In genomic region chr2:91080784-91081513, GRCm38 (mm10) we compare ENCODE assay signal across 14 mouse cellular contexts. TPM values are rescaled to one million over a fixed set of nuclear protein-coding genes. Genes with fewer than 3 reads are reported as not detected.
DNase-seq lines count a peak whose midpoint lies in the region; ATAC-seq and TF ChIP-seq lines count a peak whose summit lies in the region.
"Had no signal": no experiment of that assay in that cellular context is flagged by ENCODE, and none has a peak within 500 bp of the region (broad histone marks: within the 10 kb centered on the region; RNA-seq: fewer than 3 reads in every experiment).

No protein-coding gene starts in this region.

- H3K27ac ChIP-seq in CH12.LX (ENCODE audit: insufficient read depth, low read depth) = no peak overlapping the region
- no peak overlapping the region for H3K27ac ChIP-seq in layer of hippocampus, adult 2 months
- no peak overlapping the region for H3K27ac ChIP-seq in forebrain, embryonic 12.5 days
- H3K27ac ChIP-seq: heart, embryonic 15.5 days; hindbrain, embryonic 14.5 days; limb, embryonic 15.5 days had no signal

- H3K9me3 ChIP-seq in CH12.LX (replicated peaks; ENCODE audit: low read length) = no peaks in the 10 kb centered on the region
- H3K9me3 ChIP-seq in forebrain, embryonic 12.5 days = no peaks in the 10 kb centered on the region
- H3K9me3 ChIP-seq: heart, embryonic 15.5 days; limb, embryonic 15.5 days had no signal

- H3K79me2 ChIP-seq in CH12.LX (replicated peaks; ENCODE audit: control insufficient read depth, extremely low read depth, insufficient read depth, poor library complexity, severe bottlenecking) = no peaks in the 10 kb centered on the region

- H3K4me3 ChIP-seq in CH12.LX (replicated peaks in 1 of 3; ENCODE audit: low read depth in 2 of 3, low read length in 2 of 3, poor library complexity in 1 of 3) = no peak overlapping the region
- no peak overlapping the region for H3K4me3 ChIP-seq in layer of hippocampus, adult 2 months
- H3K4me3 ChIP-seq in forebrain, embryonic 12.5 days (replicated peaks) = no peak overlapping the region
- H3K4me3 ChIP-seq: erythroblast, embryonic 14.5 days; heart, embryonic 15.5 days; limb, embryonic 15.5 days had no signal

- no peak for TF ChIP-seq POLR2A in CH12.LX (IDR thresholded peaks at IDR 0.05; ENCODE audit: low read depth, low read length)

- H3K9ac ChIP-seq in CH12.LX (ENCODE audit: insufficient read depth, low read depth) = no peak overlapping the region
- H3K9ac ChIP-seq in forebrain, embryonic 12.5 days = no peak overlapping the region
- H3K9ac ChIP-seq: heart, embryonic 15.5 days; hindbrain, embryonic 14.5 days; limb, embryonic 15.5 days had no signal

- H3K4me1 ChIP-seq in CH12.LX (ENCODE audit: control insufficient read depth in 1 of 2, insufficient read depth in 2 of 2) = peaks cover 37 to 74% of the 10 kb centered on the region in 2 experiments
- peaks cover 13% of the 10 kb centered on the region for H3K4me1 ChIP-seq in forebrain, embryonic 12.5 days

- TF ChIP-seq CTCF in CH12.LX (conservative IDR thresholded peaks at IDR 0.05 in 1 of 2, IDR thresholded peaks at IDR 0.05 in 1 of 2; ENCODE audit: low read depth in 2 of 2, low read length in 2 of 2) = no peak
- no peak for TF ChIP-seq CTCF in layer of hippocampus, adult 2 months (conservative IDR thresholded peaks at IDR 0.05)

- dilution Hi-C loops in CH12.LX (cut with MboI; ENCODE audit: extremely low pct_ligation_motif_present, extremely low pct_unique_long_range_greater_than_20kb, low sequenced_read_pairs) = no loop called here

- DNase-seq in lung, postnatal 25 days (ENCODE audit: low spot score) = peak; percentile 63
- no peak for DNase-seq in lung, postnatal 14 days
- no peak for DNase-seq in CH12.LX (ENCODE audit: extremely low read depth)
- DNase-seq in naive thymus-derived CD4-positive, alpha-beta T cell, adult 2 months (ENCODE audit: low read depth) = peak; percentile 61
- DNase-seq in layer of hippocampus, adult 2 months (ENCODE audit: low spot score in 2 of 2) = no peak
- DNase-seq: cerebellum, adult 8-10 months; kidney, adult 8-10 months; kidney, postnatal 4 days had no signal

- H3K27me3 ChIP-seq in CH12.LX (replicated peaks) = no peaks in the 10 kb centered on the region
- peaks cover 11% of the 10 kb centered on the region; the same call in 1 of the 2 replicates for H3K27me3 ChIP-seq in forebrain, embryonic 12.5 days
- H3K27me3 ChIP-seq: heart, embryonic 15.5 days; limb, embryonic 15.5 days had no signal

- no peaks in the 10 kb centered on the region for H3K36me3 ChIP-seq in CH12.LX (replicated peaks in 1 of 2; ENCODE audit: control insufficient read depth in 1 of 2, insufficient read depth in 1 of 2, low read length in 1 of 2)
- no peaks in the 10 kb centered on the region for H3K36me3 ChIP-seq in forebrain, embryonic 12.5 days (replicated peaks)
- H3K36me3 ChIP-seq: heart, embryonic 15.5 days; limb, embryonic 15.5 days had no signal

- TF ChIP-seq EP300 in CH12.LX (IDR thresholded peaks at IDR 0.05; ENCODE audit: low read length) = no peak

- H3K4me2 ChIP-seq in CH12.LX (ENCODE audit: insufficient read depth, low read depth, poor library complexity, severe bottlenecking) = no peak overlapping the region
- H3K4me2 ChIP-seq in forebrain, embryonic 12.5 days = no peak overlapping the region
- H3K4me2 ChIP-seq: heart, embryonic 15.5 days; hindbrain, embryonic 14.5 days; limb, embryonic 15.5 days had no signal

- TF ChIP-seq RAD21 in CH12.LX (IDR thresholded peaks at IDR 0.05; ENCODE audit: low read depth, low read length) = no peak

- ATAC-seq in common myeloid progenitor, adult 5-6 weeks (replicated peaks; ENCODE audit: low read depth, poor library complexity, severe bottlenecking) = peak; percentile 24
- ATAC-seq in forebrain, embryonic 12.5 days (ENCODE audit: low FRiP score) = no peak

- in situ Hi-C loops in CH12.LX (cut with MboI; ENCODE audit: low pct_ligation_motif_present, low pct_unique_long_range_greater_than_20kb, low sequenced_read_pairs) = no loop called here

- WGBS in forebrain, embryonic 12.5 days = 84% methylated on average over 8 of the region's 8 CpGs

TF ChIP-seq in CH12.LX, 34 proteins besides CTCF, POLR2A, EP300 and RAD21:
- no peak for TF ChIP-seq HCFC1 (IDR thresholded peaks at IDR 0.05; ENCODE audit: low read depth, low read length)
- TF ChIP-seq ELF1 (IDR thresholded peaks at IDR 0.05; ENCODE audit: low read depth, low read length) = 0 out of 2 replicates have a peak, but pooled peaks have one; percentile 35

RNA-seq across cellular contexts. Expression of gene Spi1, which starts 1.2 kb away (rescaled TPM):
- total RNA-seq in CH12.LX (2012; rRNA removed) (22.7 and 24.7 TPM in 2 replicates), CH12.LX (2014; rRNA removed) (29.7 and 42.6 TPM in 2 replicates)
- polyA plus RNA-seq in CH12.LX (2012; ENCODE audit: insufficient read length, low read depth) = 35.2 and 45.7 TPM in 2 replicates
- total RNA-seq in common myeloid progenitor, adult 5-6 weeks (2017) = 64.4 and 74.3 TPM in 2 replicates
- 1 to 10 TPM; 2.4 to 5.4 TPM for total RNA-seq in layer of hippocampus, adult 2 months (2021)
- polyA plus RNA-seq in forebrain, embryonic 12.5 days (2016; fragmentation: Nextera tagmentation; extraction: Ambion mirVana) = 1.7 and 2.7 TPM in 2 replicates

RNA-seq across cellular contexts. Expression of gene Slc39a13, which starts 10.7 kb away (rescaled TPM):
- total RNA-seq in CH12.LX (2012; rRNA removed) (7.5 and 8.4 TPM in 2 replicates), CH12.LX (2014; rRNA removed) (3.5 and 4.3 TPM in 2 replicates)
- 7.2 and 8.1 TPM in 2 replicates for polyA plus RNA-seq in CH12.LX (2012; ENCODE audit: insufficient read length, low read depth)
- total RNA-seq in common myeloid progenitor, adult 5-6 weeks (2017) = 8.9 and 10.7 TPM in 2 replicates
- 10 to 100 TPM; 33.7 to 37.3 TPM for total RNA-seq in layer of hippocampus, adult 2 months (2021)
- polyA plus RNA-seq in forebrain, embryonic 12.5 days (2016; fragmentation: Nextera tagmentation; extraction: Ambion mirVana) = 22.6 and 24.3 TPM in 2 replicates

RNA-seq across cellular contexts. Expression of gene Psmc3, which starts 27.1 kb away (rescaled TPM):
- total RNA-seq in CH12.LX (2012; rRNA removed) = 214 and 283 TPM in 2 replicates
- total RNA-seq in CH12.LX (2014; rRNA removed) = 242 and 257 TPM in 2 replicates
- polyA plus RNA-seq in CH12.LX (2012; ENCODE audit: insufficient read length, low read depth) = 284 and 353 TPM in 2 replicates
- total RNA-seq in common myeloid progenitor, adult 5-6 weeks (2017) = 227 and 246 TPM in 2 replicates
- 100 to 1,000 TPM; 203 to 215 TPM for total RNA-seq in layer of hippocampus, adult 2 months (2021)
- 294 and 301 TPM in 2 replicates for polyA plus RNA-seq in forebrain, embryonic 12.5 days (2016; fragmentation: Nextera tagmentation; extraction: Ambion mirVana)

RNA-seq across cellular contexts. Expression of gene Mybpc3, which starts 37.0 kb away (rescaled TPM):
- total RNA-seq in CH12.LX (2012; rRNA removed) = 0.04 TPM in 2 replicates
- 0.07 and 0.15 TPM in 2 replicates for total RNA-seq in CH12.LX (2014; rRNA removed)
- 0.27 TPM in 2 replicates for polyA plus RNA-seq in CH12.LX (2012; ENCODE audit: insufficient read length, low read depth)
- 0.09 and 0.15 TPM in 2 replicates for total RNA-seq in common myeloid progenitor, adult 5-6 weeks (2017)
- total RNA-seq in layer of hippocampus, adult 2 months (2021) = under 1 TPM in 1 of 2 experiments, not detected in 1; 0.07 TPM
- 0.14 and 0.19 TPM in 2 replicates for polyA plus RNA-seq in forebrain, embryonic 12.5 days (2016; fragmentation: Nextera tagmentation; extraction: Ambion mirVana)
- polyA plus RNA-seq: erythroblast, embryonic 14.5 days; hindbrain, embryonic 14.5 days had no signal

RNA-seq across cellular contexts. Expression of gene Rapsn, which starts 45.5 kb away (rescaled TPM):
- total RNA-seq in CH12.LX (2012; rRNA removed) (0.08 TPM in 1 of 2 replicates, not detected in the other), CH12.LX (2014; rRNA removed) (0.15 TPM in 1 of 2 replicates, not detected in the other)
- polyA plus RNA-seq in CH12.LX (2012; ENCODE audit: insufficient read length, low read depth) = 0.40 TPM in 1 of 2 replicates, not detected in the other
- total RNA-seq in common myeloid progenitor, adult 5-6 weeks (2017) = 3.9 and 5.0 TPM in 2 replicates
- total RNA-seq in layer of hippocampus, adult 2 months (2021) = under 1 TPM in 1 of 2 experiments, not detected in 1; 0.31 TPM
- polyA plus RNA-seq in forebrain, embryonic 12.5 days (2016; fragmentation: Nextera tagmentation; extraction: Ambion mirVana) = 1.9 and 2.6 TPM in 2 replicates
- polyA plus RNA-seq: erythroblast, embryonic 14.5 days had no signal

Comparison
In these comparisons a context has a peak if more than half of its experiments do, and no peak if none do; other contexts are left out.
1. DNase-seq: peak in lung, postnatal 25 days (single experiment) and naive thymus-derived CD4-positive, alpha-beta T cell, adult 2 months (single experiment); none in lung, postnatal 14 days (single experiment), CH12.LX (single experiment) and layer of hippocampus, adult 2 months (0 of 2).